Mouse (Mus musculus) neural tube, embryonic 10.5 days (tissue): ENCODE results near the gene Rps6ka1.
A peak's percentile ranks its signal among the peaks of the same experiment; 100 is the strongest.

ENCODE experiments used
- DNase-seq: peaks from one replicate; pipeline ENCODE4 v3.0.0-alpha.2; 2017; ENCODE audit warnings: low spot score; ENCODE audit errors: extremely low spot score

Gene Rps6ka1

GRCm38 (mm10) chr4:133827354-133827753 is 60.2 kb downstream of the Rps6ka1 start:
- DNase-seq: no peak

- DNase-seq: no peak
These were observed 61.9 kb downstream of the Rps6ka1 start for GRCm38 (mm10) chr4:133825731-133826130.

- no peak for DNase-seq
These were observed 66.6 kb downstream of the Rps6ka1 start for GRCm38 (mm10) chr4:133820806-133821560.

- no peak for DNase-seq
These were observed 67.4 kb downstream of the Rps6ka1 start for GRCm38 (mm10) chr4:133820166-133820565.

- DNase-seq: no peak
These were observed 70.2 kb downstream of the Rps6ka1 start for GRCm38 (mm10) chr4:133817356-133817755.

- peak; percentile 24 for DNase-seq
These were observed 71.1 kb downstream of the Rps6ka1 start for GRCm38 (mm10) chr4:133816504-133816875.

- peak; percentile 39 for DNase-seq
These were observed 71.7 kb downstream of the Rps6ka1 start for GRCm38 (mm10) chr4:133815635-133816503.

- no peak for DNase-seq
These were observed 72.6 kb downstream of the Rps6ka1 start for GRCm38 (mm10) chr4:133814804-133815515.

- peak; percentile 87 for DNase-seq
These were observed 73.4 kb downstream of the Rps6ka1 start for GRCm38 (mm10) chr4:133813992-133814803.

- peak; percentile 96 for DNase-seq
These were observed 74.2 kb downstream of the Rps6ka1 start for GRCm38 (mm10) chr4:133813174-133813991.

- no peak for DNase-seq
These were observed 83.0 kb downstream of the Rps6ka1 start for GRCm38 (mm10) chr4:133804401-133805263.

GRCm38 (mm10) chr4:133800589-133800988 is 87.0 kb downstream of the Rps6ka1 start:
- DNase-seq: no peak
